Comparison of ENCODE assay signal across 22 mouse cellular contexts in genomic region chr10:80895100-80895499, GRCm38 (mm10). TPM values are rescaled to one million over a fixed set of nuclear protein-coding genes. Genes with fewer than 3 reads are reported as not detected.
"Had no signal": no experiment of that assay in that cellular context is flagged by ENCODE, and none has a peak within 500 bp of the region (broad histone marks: within the 10 kb centered on the region; RNA-seq: fewer than 3 reads in every experiment).

No protein-coding gene starts in this region.

- H3K4me2 ChIP-seq: kidney, embryonic 15.5 days; limb, embryonic 13.5 days; liver, embryonic 12.5 days; liver, embryonic 15.5 days; lung, embryonic 15.5 days; neural tube, embryonic 13.5 days had no signal

- ATAC-seq: liver, embryonic 12.5 days had no signal

- H3K27ac ChIP-seq: kidney, embryonic 15.5 days; left cerebral cortex, adult 2 months; limb, embryonic 13.5 days; liver, embryonic 12.5 days; liver, embryonic 15.5 days; lung, embryonic 15.5 days; midbrain, embryonic 10.5 days; neural tube, embryonic 13.5 days had no signal

- H3K9ac ChIP-seq: kidney, embryonic 15.5 days; limb, embryonic 13.5 days; liver, embryonic 12.5 days; liver, embryonic 15.5 days; lung, embryonic 15.5 days; neural tube, embryonic 13.5 days had no signal

- H3K9me3 ChIP-seq: kidney, embryonic 15.5 days; limb, embryonic 13.5 days; liver, embryonic 12.5 days; liver, embryonic 15.5 days; lung, embryonic 15.5 days; neural tube, embryonic 13.5 days had no signal

- H3K4me3 ChIP-seq: kidney, embryonic 15.5 days; left cerebral cortex, adult 2 months; limb, embryonic 13.5 days; liver, embryonic 12.5 days; liver, embryonic 15.5 days; lung, embryonic 15.5 days; midbrain, embryonic 10.5 days; neural tube, embryonic 13.5 days had no signal

- DNase-seq: kidney, adult 11 months; kidney, adult 8-10 months; kidney, postnatal 10 days; kidney, postnatal 36 days; layer of hippocampus, postnatal 36 days; liver; lung, adult 18-20 months; lung, postnatal 10 days; lung, postnatal 36 days; midbrain, embryonic 14.5 days; retina, postnatal 1 day; thymus, adult 18-20 months; thymus, postnatal 36 days had no signal

RNA-seq across cellular contexts. Expression of gene Tmprss9, which starts 23.5 kb away (rescaled TPM):
- polyA plus RNA-seq: kidney, embryonic 15.5 days; liver, embryonic 15.5 days; lung, embryonic 15.5 days; midbrain, embryonic 14.5 days; stomach, embryonic 16.5 days had no signal
